Mouse (Mus musculus) spleen, adult 2 months (tissue): ENCODE measurements around the gene Kat2b.

Experiments used
- CTCF ChIP-seq: fragments of 200-500 bp; IDR thresholded peaks from 2 replicates; pipeline ENCODE4 v1.5.1; 2011; ENCODE audit warnings: mild to moderate bottlenecking, inconsistent platforms; ENCODE audit not compliant: insufficient read depth, insufficient read length, insufficient replicate concordance; ENCODE audit errors: extremely low read depth
- POLR2A ChIP-seq: fragments of 200-500 bp; IDR thresholded peaks from 2 replicates; pipeline ENCODE4 v1.6.1; 2011; ENCODE audit warnings: low read depth, low read length, inconsistent platforms

DNA sequence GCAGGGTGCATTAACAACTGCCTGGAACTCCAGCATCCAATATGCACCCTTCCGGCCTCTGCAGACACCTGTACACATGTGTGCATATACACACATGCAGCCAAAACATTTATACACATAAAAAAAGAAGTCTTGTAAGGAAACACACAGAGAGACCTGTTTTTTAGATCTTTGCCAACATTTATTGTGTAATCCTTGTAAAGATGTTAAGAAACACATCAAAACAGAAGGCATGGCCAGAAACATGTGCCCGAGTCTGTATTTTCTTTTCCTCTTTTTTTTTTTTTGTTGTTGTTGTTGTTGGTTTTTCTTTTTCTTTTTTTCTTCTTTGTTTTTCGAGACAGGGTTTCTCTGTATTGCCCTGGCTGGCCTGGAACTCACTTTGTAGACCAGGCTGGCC is 59.5 kb downstream of the Kat2b start:
- TF ChIP-seq CTCF = no peak
- no peak for TF ChIP-seq POLR2A
